Mouse (Mus musculus) MEL (cell line): ENCODE measurements around the gene Traf2. TPM values are rescaled to one million over a fixed set of nuclear protein-coding genes. Genes with fewer than 3 reads are reported as not detected.

Experiments used
- DNase-seq: peaks from one replicate; pipeline ENCODE4 v3.0.0; 2011; ENCODE audit warnings: low read depth, low spot score
- H3K27ac ChIP-seq: 2 replicates; pipeline ENCODE4 v1.5.1; 2012; ENCODE audit warnings: low read depth, mild to moderate bottlenecking, control low read depth, low read length, moderate library complexity; ENCODE audit not compliant: control insufficient read depth
- H3K27me3 ChIP-seq, 2 experiments: fragments of 150-350 bp in 1 of 2; sonication (generic) in 1 of 2; 2 replicates each; pipeline ENCODE4 v1.6.1; 2012; ENCODE audit warnings: low read length in 2 of 2, mild to moderate bottlenecking in 2 of 2, improper control_type of control experiment in 1 of 2, moderate library complexity in 1 of 2; ENCODE audit not compliant: insufficient read depth in 2 of 2, control insufficient read depth in 1 of 2
- H3K36me3 ChIP-seq, 2 experiments: 2 replicates each; pipeline ENCODE4 v1.6.1; 2012 to 2014; ENCODE audit warnings: low read length in 2 of 2, improper control_type of control experiment in 1 of 2, inconsistent platforms in 1 of 2, mild to moderate bottlenecking in 1 of 2; ENCODE audit not compliant: insufficient read depth in 2 of 2, control insufficient read depth in 1 of 2
- H3K4me1 ChIP-seq, 2 experiments: fragments of 150-350 bp in 1 of 2; sonication (generic) in 1 of 2; 2 replicates each; pipeline ENCODE4 v1.6.1; 2012; ENCODE audit warnings: low read length in 2 of 2, improper control_type of control experiment in 1 of 2, mild to moderate bottlenecking in 1 of 2; ENCODE audit not compliant: insufficient read depth in 2 of 2, control insufficient read depth in 1 of 2
- H3K4me3 ChIP-seq, 2 experiments: fragments of 150-350 bp in 1 of 2; sonication (generic) in 1 of 2; 2 replicates each; pipeline ENCODE4 v1.5.1; 2012; ENCODE audit warnings: low read depth in 2 of 2, low read length in 2 of 2, mild to moderate bottlenecking in 2 of 2, moderate library complexity in 2 of 2, control low read depth in 1 of 2, improper control_type of control experiment in 1 of 2; ENCODE audit not compliant: control insufficient read depth in 1 of 2, insufficient read depth in 1 of 2
- H3K79me2 ChIP-seq: 2 replicates; pipeline ENCODE4 v1.6.1; 2012; ENCODE audit warnings: mild to moderate bottlenecking, low read length, moderate library complexity; ENCODE audit not compliant: control insufficient read depth, poor library complexity, insufficient read depth
- H3K9ac ChIP-seq: 2 replicates; pipeline ENCODE4 v1.6.1; 2012; ENCODE audit warnings: low read depth, mild to moderate bottlenecking, control low read depth, low read length, moderate library complexity; ENCODE audit not compliant: control insufficient read depth, poor library complexity, severe bottlenecking
- H3K9me3 ChIP-seq: fragments of 150-350 bp; sonication (generic); replicated peaks from 2 replicates; pipeline ENCODE4 v1.6.1; 2012; ENCODE audit warnings: mild to moderate bottlenecking, low read length, improper control_type of control experiment, moderate library complexity; ENCODE audit not compliant: insufficient read depth
- CTCF ChIP-seq, 3 experiments: IDR thresholded peaks in 2 of 3; conservative IDR thresholded peaks in 1 of 3; 2 replicates each; pipeline ENCODE4 v1.5.1; 2011 to 2012; ENCODE audit warnings: low read length in 3 of 3, low read depth in 2 of 3, mild to moderate bottlenecking in 2 of 3, improper control_type of control experiment in 1 of 3, inconsistent platforms in 1 of 3, mixed read lengths in 1 of 3, moderate library complexity in 1 of 3; ENCODE audit not compliant: control insufficient read depth in 1 of 3, insufficient read depth in 1 of 3, poor library complexity in 1 of 3, severe bottlenecking in 1 of 3
- ELF1 ChIP-seq: IDR thresholded peaks from 2 replicates; pipeline ENCODE4 v1.6.1; 2014; ENCODE audit warnings: low read depth, mild to moderate bottlenecking, inconsistent platforms, low read length, improper control_type of control experiment, moderate library complexity
- HCFC1 ChIP-seq: IDR thresholded peaks from 2 replicates; pipeline ENCODE4 v1.6.1; 2012; ENCODE audit warnings: low read depth, mild to moderate bottlenecking, inconsistent platforms, low read length, improper control_type of control experiment, moderate library complexity
- MEF2A ChIP-seq: IDR thresholded peaks from 2 replicates; pipeline ENCODE4 v1.6.1; 2014; ENCODE audit warnings: low read depth, mild to moderate bottlenecking, inconsistent platforms, low read length, improper control_type of control experiment; ENCODE audit not compliant: poor library complexity, insufficient replicate concordance, severe bottlenecking; ENCODE audit errors: extremely low read depth
- MXI1 ChIP-seq: IDR thresholded peaks from 2 replicates; pipeline ENCODE4 v1.6.1; 2011; ENCODE audit warnings: mild to moderate bottlenecking, low read depth, low read length, improper control_type of control experiment
- POLR2AphosphoS5 ChIP-seq: IDR thresholded peaks from 2 replicates; pipeline ENCODE4 v1.6.1; 2012; ENCODE audit warnings: low read depth, borderline replicate concordance, mild to moderate bottlenecking, inconsistent platforms, low read length, moderate library complexity, mixed read lengths
- RAD21 ChIP-seq: IDR thresholded peaks from 2 replicates; pipeline ENCODE4 v1.6.1; 2011; ENCODE audit warnings: mild to moderate bottlenecking, low read depth, low read length, improper control_type of control experiment
- RCOR1 ChIP-seq: IDR thresholded peaks from 2 replicates; pipeline ENCODE4 v1.6.1; 2012; ENCODE audit warnings: low read depth, mild to moderate bottlenecking, inconsistent platforms, low read length, improper control_type of control experiment
- SIN3A ChIP-seq: IDR thresholded peaks from 2 replicates; pipeline ENCODE4 v1.6.1; 2012; ENCODE audit warnings: low read length, improper control_type of control experiment, inconsistent platforms
- SMC3 ChIP-seq: IDR thresholded peaks from 2 replicates; pipeline ENCODE4 v1.6.1; 2011; ENCODE audit warnings: low read depth, low read length, improper control_type of control experiment
- TAL1 ChIP-seq: IDR thresholded peaks from 2 replicates; pipeline ENCODE4 v1.6.1; 2012; ENCODE audit warnings: mild to moderate bottlenecking, inconsistent platforms, low read length, moderate library complexity, mixed read lengths
- TBP ChIP-seq: IDR thresholded peaks from 2 replicates; pipeline ENCODE4 v1.8.0; 2011; ENCODE audit warnings: low read depth, low read length, improper control_type of control experiment
- USF1 ChIP-seq: IDR thresholded peaks from 2 replicates; pipeline ENCODE4 v1.6.1; 2014; ENCODE audit warnings: low read depth, mild to moderate bottlenecking, inconsistent platforms, low read length, improper control_type of control experiment, moderate library complexity
- USF2 ChIP-seq, 2 experiments: IDR thresholded peaks; 2 replicates each; pipeline ENCODE4 v1.6.1; 2011 to 2012; ENCODE audit warnings: improper control_type of control experiment in 2 of 2, low read length in 2 of 2, borderline replicate concordance in 1 of 2, inconsistent platforms in 1 of 2, low read depth in 1 of 2, mild to moderate bottlenecking in 1 of 2; ENCODE audit not compliant: insufficient read depth in 1 of 2
- ZKSCAN1 ChIP-seq: IDR thresholded peaks from 2 replicates; pipeline ENCODE4 v1.6.1; 2012; ENCODE audit warnings: low read depth, mild to moderate bottlenecking, inconsistent platforms, low read length, improper control_type of control experiment, moderate library complexity
- ZNF384 ChIP-seq: IDR thresholded peaks from 2 replicates; pipeline ENCODE4 v1.6.1; 2012; ENCODE audit warnings: low read depth, mild to moderate bottlenecking, inconsistent platforms, low read length, improper control_type of control experiment
- polyA plus RNA-seq, 2 experiments: library from polyadenylated mRNA; stranded (reverse) in 1 of 2; unstranded in 1 of 2; fragments of >175 nt in 1 of 2; fragments of >200 nt in 1 of 2; gene quantifications; 2 replicates each; pipeline versions ENCODE4 v1.2.1 to v1.2.4; 2012; ENCODE audit warnings: low replicate concordance in 2 of 2, low read depth in 1 of 2; ENCODE audit not compliant: insufficient read length in 2 of 2, insufficient read depth in 1 of 2, missing spikeins in 1 of 2
- total RNA-seq: library from RNA; depleted of rRNA; stranded (reverse); fragments of 300-350 nt; gene quantifications from 2 replicates; pipeline ENCODE4 v1.2.3, GENCODE M21; 2012

The Traf2 gene
- total and polyA plus RNA-seq, 3 experiments, result 19.9 to 28.3 TPM; not detected in 1

DNA sequence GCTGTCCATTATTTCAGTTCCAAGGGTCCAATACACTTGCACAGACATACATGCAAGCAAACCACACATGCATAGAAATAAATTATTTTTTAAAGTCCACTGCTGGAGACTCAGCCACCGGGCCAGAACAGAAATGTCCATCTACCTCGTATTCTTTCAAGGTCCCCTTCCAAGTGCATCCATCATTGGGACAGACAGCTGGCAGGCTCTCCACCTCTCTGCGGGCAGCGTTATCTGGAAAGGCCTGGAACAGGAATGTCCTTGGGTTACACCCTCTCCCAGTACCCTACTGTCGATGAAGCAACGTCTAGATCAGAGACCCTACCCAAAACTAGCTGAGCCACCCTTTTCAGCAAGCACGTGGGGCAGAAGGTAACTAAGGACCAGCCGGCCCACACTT lies 10.2 kb downstream of the Traf2 start:
- no peak overlapping the region for H3K4me3 ChIP-seq
- no peak overlapping the region for H3K9ac ChIP-seq
- H3K27me3 ChIP-seq, result no peaks in the 10 kb centered on the region
- H3K27ac ChIP-seq, result no peak overlapping the region
- no peaks in the 10 kb centered on the region; the same call in 1 of the 2 replicates for H3K79me2 ChIP-seq
- H3K4me1 ChIP-seq, result peaks cover 0 to 8% of the 10 kb centered on the region in 2 experiments; a peak in 3 of 4 replicates
- DNase-seq, result no peak
- TF ChIP-seq HCFC1 (no peak), RCOR1 (no peak), CTCF (IDR thresholded peaks at IDR 0.05 in 2 of 3, conservative IDR thresholded peaks at IDR 0.05 in 1 of 3; ENCODE audit: control insufficient read depth in 1 of 3, insufficient read depth in 1 of 3, low read depth in 2 of 3, low read length in 3 of 3, poor library complexity in 1 of 3, severe bottlenecking in 1 of 3) (no peak), RAD21 (no peak), ELF1 (no peak), SMC3 (no peak), POLR2AphosphoS5 (no peak), SIN3A (no peak), MXI1 (no peak)
- peaks cover 3 to 14% of the 10 kb centered on the region in 2 experiments for H3K36me3 ChIP-seq
- H3K9me3 ChIP-seq, result no peaks in the 10 kb centered on the region

DNA sequence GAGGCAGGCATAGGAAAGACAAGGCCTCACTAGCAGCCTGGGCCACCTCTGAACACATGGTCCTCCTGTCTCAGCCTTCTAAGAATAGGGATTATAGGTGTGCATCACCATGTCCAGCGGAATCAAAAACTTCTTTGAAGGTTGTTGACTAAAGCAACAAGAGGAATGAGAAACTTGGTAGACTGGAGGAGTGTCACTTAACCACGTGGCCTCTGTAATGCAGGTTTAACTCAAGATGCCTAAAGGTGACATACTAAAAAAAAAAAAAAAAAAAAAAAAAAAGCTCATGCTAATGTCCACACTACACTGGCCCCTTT lies 11.9 kb downstream of the Traf2 start:
- DNase-seq, result no peak
- peaks cover 0 to 8% of the 10 kb centered on the region in 2 experiments; a peak in 3 of 4 replicates for H3K4me1 ChIP-seq

DNA sequence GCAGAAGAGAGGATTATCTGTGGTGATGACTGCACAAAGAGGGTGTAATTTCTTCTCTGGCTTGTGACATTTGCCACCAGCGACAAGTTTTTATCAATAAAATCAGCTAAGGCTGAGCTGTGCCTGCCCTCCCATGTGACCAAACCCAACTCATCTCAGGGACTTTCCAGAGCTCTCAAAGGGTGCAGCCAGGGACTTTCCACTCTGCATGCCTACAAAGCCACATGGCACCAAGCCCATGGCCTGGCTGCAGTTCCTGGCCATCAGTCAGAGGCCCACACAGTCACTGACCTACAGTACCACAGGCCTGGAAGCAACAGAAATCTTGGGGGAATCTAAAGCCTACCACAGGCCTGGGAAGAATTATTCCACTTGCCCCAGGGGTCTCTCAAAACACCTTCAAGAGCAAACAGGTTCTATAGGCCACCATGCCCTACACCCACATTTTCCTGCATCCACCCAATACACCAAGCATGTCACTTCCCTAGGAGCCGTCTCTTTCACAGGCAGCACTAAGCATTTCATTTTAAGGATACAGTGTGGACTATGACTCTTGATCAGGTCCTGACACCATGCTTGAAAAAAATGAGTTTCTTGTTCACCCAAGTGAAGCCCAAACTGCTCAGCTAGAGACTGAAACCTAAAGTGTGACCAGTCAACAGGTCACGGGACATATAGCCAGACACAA lies 12.4 kb downstream of the Traf2 start:
- peaks cover 3 to 20% of the 10 kb centered on the region in 2 experiments for H3K36me3 ChIP-seq
- TF ChIP-seq ZNF384 (no peak), MXI1 (peak; percentile 26; the same call in 1 of the 2 replicates), TBP (no peak), ZKSCAN1 (no peak), USF2 (IDR thresholded peaks at IDR 0.05; ENCODE audit: borderline replicate concordance in 1 of 2, insufficient read depth in 1 of 2, low read depth in 1 of 2, low read length in 2 of 2) (0 out of 4 replicates have a peak, but pooled peaks of 1 of the 2 experiments have one; percentile 21), TAL1 (no peak), USF1 (peak; percentile 79), SIN3A (0 out of 2 replicates have a peak, but pooled peaks have one; percentile 15), MEF2A (no peak)
- TF ChIP-seq, all 39 proteins: peak for 4
- peaks cover 0 to 8% of the 10 kb centered on the region in 2 experiments; a peak in 3 of 4 replicates for H3K4me1 ChIP-seq
- H3K79me2 ChIP-seq, result no peaks in the 10 kb centered on the region; the same call in 1 of the 2 replicates
- H3K27ac ChIP-seq, result peak overlapping the region; percentile 55
- DNase-seq, result peak; percentile 26
- no peak overlapping the region for H3K4me3 ChIP-seq
- H3K9me3 ChIP-seq, result no peaks in the 10 kb centered on the region
- no peaks in the 10 kb centered on the region for H3K27me3 ChIP-seq
- H3K9ac ChIP-seq, result peak overlapping the region; percentile 36; the same call in 1 of the 2 replicates

More for the DNA sequence above, 11.9 kb downstream of the Traf2 start:
- Histone ChIP-seq H3K4me3 (no peak overlapping the region), H3K27me3 (no peaks in the 10 kb centered on the region), H3K27ac (peak overlapping the region; percentile 55; the same call in 1 of the 2 replicates), H3K9ac (no peak overlapping the region; the same call in 1 of the 2 replicates), H3K9me3 (no peaks in the 10 kb centered on the region), H3K36me3 (peaks cover 3 to 18% of the 10 kb centered on the region in 2 experiments), H3K79me2 (no peaks in the 10 kb centered on the region; the same call in 1 of the 2 replicates)
- TF ChIP-seq USF2 (IDR thresholded peaks at IDR 0.05; ENCODE audit: borderline replicate concordance in 1 of 2, insufficient read depth in 1 of 2, low read depth in 1 of 2, low read length in 2 of 2), result no peak
